Mouse (Mus musculus): Measurements from ENCODE around the gene Trpm1.

The Trpm1 gene

GRCm38 (mm10) chr7:64163890-64164289 is 10.3 kb downstream of the Trpm1 start:
- no peak for DNase-seq (ENCODE audit: low spot score in 2 of 2)

GRCm38 (mm10) chr7:64164997-64165396 is 11.4 kb downstream of the Trpm1 start:
- DNase-seq (ENCODE audit: low spot score in 2 of 2): peak in 1 of 2 experiments; percentile 57

GRCm38 (mm10) chr7:64166025-64166424 is 12.4 kb downstream of the Trpm1 start:
- DNase-seq (ENCODE audit: low spot score in 2 of 2): no peak

- DNase-seq (ENCODE audit: low spot score in 2 of 2): no peak
Measured at GRCm38 (mm10) chr7:64166724-64167123, 13.1 kb downstream of the Trpm1 start.

- no peak for DNase-seq (ENCODE audit: low spot score in 2 of 2)
Measured at GRCm38 (mm10) chr7:64179310-64179709, 25.7 kb downstream of the Trpm1 start.

GRCm38 (mm10) chr7:64185203-64185931 is 31.7 kb downstream of the Trpm1 start:
- DNase-seq (ENCODE audit: low spot score in 2 of 2): no peak

- no peak for DNase-seq (ENCODE audit: low spot score in 2 of 2)
Measured at GRCm38 (mm10) chr7:64185932-64186312, 32.3 kb downstream of the Trpm1 start.

- peak; percentile 15 to 21 for DNase-seq (ENCODE audit: low spot score in 2 of 2)
Measured at GRCm38 (mm10) chr7:64192261-64192943, 38.8 kb downstream of the Trpm1 start.

GRCm38 (mm10) chr7:64193476-64193875 is 39.8 kb downstream of the Trpm1 start:
- DNase-seq (ENCODE audit: low spot score in 2 of 2): no peak

- DNase-seq (ENCODE audit: low spot score in 2 of 2): no peak
Measured at GRCm38 (mm10) chr7:64196114-64196513, 42.5 kb downstream of the Trpm1 start.

- no peak for DNase-seq (ENCODE audit: low spot score in 2 of 2)
Measured at GRCm38 (mm10) chr7:64208700-64209099, 55.1 kb downstream of the Trpm1 start.

- no peak for DNase-seq (ENCODE audit: low spot score in 2 of 2)
Measured at GRCm38 (mm10) chr7:64212870-64213269, 59.2 kb downstream of the Trpm1 start.

- DNase-seq (ENCODE audit: low spot score in 2 of 2): no peak
Measured at GRCm38 (mm10) chr7:64214066-64214465, 60.4 kb downstream of the Trpm1 start.

- no peak for DNase-seq (ENCODE audit: low spot score in 2 of 2)
Measured at GRCm38 (mm10) chr7:64215613-64216012, 62.0 kb downstream of the Trpm1 start.

GRCm38 (mm10) chr7:64217428-64217827 is 63.8 kb downstream of the Trpm1 start:
- DNase-seq (ENCODE audit: low spot score in 2 of 2): no peak

GRCm38 (mm10) chr7:64219765-64220164 is 66.1 kb downstream of the Trpm1 start:
- no peak for DNase-seq (ENCODE audit: low spot score in 2 of 2)

GRCm38 (mm10) chr7:64223215-64223614 is 69.6 kb downstream of the Trpm1 start:
- no peak for DNase-seq (ENCODE audit: low spot score in 2 of 2)

GRCm38 (mm10) chr7:64226339-64227194 is 72.9 kb downstream of the Trpm1 start:
- DNase-seq (ENCODE audit: low spot score in 2 of 2): no peak

- no peak for DNase-seq (ENCODE audit: low spot score in 2 of 2)
Measured at GRCm38 (mm10) chr7:64227586-64227985, 74.0 kb downstream of the Trpm1 start.

- DNase-seq (ENCODE audit: low spot score in 2 of 2): no peak
Measured at GRCm38 (mm10) chr7:64228300-64228699, 74.7 kb downstream of the Trpm1 start.

GRCm38 (mm10) chr7:64229911-64230310 is 76.3 kb downstream of the Trpm1 start:
- DNase-seq (ENCODE audit: low spot score in 2 of 2): no peak

GRCm38 (mm10) chr7:64231001-64231400 is 77.4 kb downstream of the Trpm1 start:
- DNase-seq (ENCODE audit: low spot score in 2 of 2): no peak
